Mouse (Mus musculus) liver, postnatal 0 days (tissue): ENCODE results near the gene Tank.

Experiments used
- CTCF ChIP-seq: sonication (generic); IDR thresholded peaks from 2 replicates; pipeline ENCODE4 v1.5.1; 2016; ENCODE audit warnings: antibody characterized with exemption, low read depth
- EP300 ChIP-seq: IDR thresholded peaks from 2 replicates; pipeline ENCODE4 v1.6.1; 2016; ENCODE audit warnings: antibody characterized with exemption, low read depth, mild to moderate bottlenecking

DNA sequence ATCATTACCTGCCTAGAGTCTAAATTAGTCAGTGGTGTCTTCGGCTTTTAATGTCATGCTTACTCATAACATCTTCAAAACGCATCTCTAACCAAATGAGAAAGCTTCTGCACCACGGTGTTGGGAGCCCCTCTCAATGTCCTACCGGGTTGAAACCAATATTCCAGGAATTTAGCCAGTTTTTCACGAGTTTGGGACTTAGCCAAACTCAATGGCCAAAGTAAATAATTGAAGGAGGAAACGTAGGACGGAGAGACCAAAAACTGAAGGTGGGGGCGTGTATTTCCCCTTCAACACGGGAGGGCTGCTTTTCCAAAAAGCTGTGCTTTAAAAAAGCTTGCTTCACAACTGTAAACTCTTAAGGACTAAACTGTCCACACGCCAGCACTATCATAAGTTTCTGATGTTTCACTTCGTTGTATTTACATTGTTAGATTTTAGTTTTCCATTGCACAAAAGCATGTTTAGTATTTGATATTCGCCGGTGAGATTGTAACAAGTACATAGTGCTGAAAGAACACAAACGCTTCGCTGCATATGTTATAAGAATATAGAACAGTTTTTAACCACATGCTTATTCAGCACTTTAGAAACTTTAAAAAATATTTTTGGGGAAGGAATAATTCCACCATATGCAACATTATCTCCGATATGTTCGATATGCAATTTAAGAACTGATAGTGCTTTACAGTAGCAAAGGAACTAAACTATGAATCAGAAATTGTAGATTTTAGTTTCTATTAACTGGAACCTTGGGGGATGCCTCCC lies 1.3 kb upstream of the Tank start:
- TF ChIP-seq CTCF (no peak), EP300 (no peak)
